Comparison of ENCODE assay signal across 18 mouse cellular contexts in genomic region chr14:34089796-34090195, GRCm38 (mm10). TPM values are rescaled to one million over a fixed set of nuclear protein-coding genes. Genes with fewer than 3 reads are reported as not detected.
"Had no signal": no experiment of that assay in that cellular context is flagged by ENCODE, and none has a peak within 500 bp of the region (broad histone marks: within the 10 kb centered on the region; RNA-seq: fewer than 3 reads in every experiment).

No protein-coding gene starts in this region.

- H3K27ac ChIP-seq: kidney, embryonic 15.5 days; left cerebral cortex, adult 2 months; limb, embryonic 12.5 days; liver, embryonic 13.5 days; lung, embryonic 15.5 days; neural tube, embryonic 13.5 days; stomach, embryonic 15.5 days had no signal

- H3K27me3 ChIP-seq: kidney, embryonic 15.5 days; liver, embryonic 13.5 days; lung, embryonic 15.5 days; neural tube, embryonic 13.5 days; stomach, embryonic 15.5 days had no signal

- DNase-seq: liver; liver, embryonic 13.5 days; liver, postnatal 0 days; midbrain, embryonic 14.5 days; right cerebral cortex, postnatal 14 days; thymus, adult 2 months; thymus, postnatal 25 days had no signal

- H3K9me3 ChIP-seq: kidney, embryonic 15.5 days; limb, embryonic 12.5 days; liver, embryonic 13.5 days; lung, embryonic 15.5 days; neural tube, embryonic 13.5 days; stomach, embryonic 15.5 days had no signal

- H3K36me3 ChIP-seq: kidney, embryonic 15.5 days; limb, embryonic 12.5 days; liver, embryonic 13.5 days; lung, embryonic 15.5 days; neural tube, embryonic 13.5 days; stomach, embryonic 15.5 days had no signal

- H3K4me3 ChIP-seq: kidney, embryonic 15.5 days; left cerebral cortex, adult 2 months; limb, embryonic 12.5 days; liver, embryonic 13.5 days; lung, embryonic 15.5 days; neural tube, embryonic 13.5 days; stomach, embryonic 15.5 days had no signal

- ATAC-seq: liver, postnatal 0 days had no signal

- H3K9ac ChIP-seq: kidney, embryonic 15.5 days; limb, embryonic 12.5 days; liver, embryonic 13.5 days; liver, postnatal 0 days; lung, embryonic 15.5 days; neural tube, embryonic 13.5 days; stomach, embryonic 15.5 days had no signal

- H3K4me1 ChIP-seq: kidney, embryonic 15.5 days; limb, embryonic 12.5 days; liver, embryonic 13.5 days; neural tube, embryonic 13.5 days; stomach, embryonic 15.5 days had no signal

- H3K4me2 ChIP-seq: kidney, embryonic 15.5 days; limb, embryonic 12.5 days; liver, embryonic 13.5 days; lung, embryonic 15.5 days; neural tube, embryonic 13.5 days; stomach, embryonic 15.5 days had no signal

RNA-seq across cellular contexts. Expression of gene Anxa8, which starts 4.0 kb away (rescaled TPM):
- polyA plus RNA-seq: midbrain, embryonic 14.5 days; neural tube, embryonic 13.5 days had no signal

RNA-seq across cellular contexts. Expression of gene A630023A22Rik, which starts 12.8 kb away (rescaled TPM):
- total RNA-seq: layer of hippocampus, postnatal 25 days; left cerebral cortex, adult 2 months; left cerebral cortex, postnatal 25 days; monocyte, adult 5-6 weeks had no signal
- polyA plus RNA-seq: limb, embryonic 12.5 days; liver, embryonic 13.5 days; liver, postnatal 0 days; lung, embryonic 15.5 days; midbrain, embryonic 14.5 days; neural tube, embryonic 13.5 days; spleen, adult 2 months; stomach, embryonic 15.5 days; thymus, adult 2 months had no signal

RNA-seq across cellular contexts. Expression of gene Antxrl, which starts 37.3 kb away (rescaled TPM):
- total RNA-seq: layer of hippocampus, postnatal 25 days; left cerebral cortex, adult 2 months; left cerebral cortex, postnatal 25 days; monocyte, adult 5-6 weeks had no signal
- polyA plus RNA-seq: kidney, embryonic 15.5 days; limb, embryonic 12.5 days; liver, embryonic 13.5 days; liver, postnatal 0 days; lung, embryonic 15.5 days; midbrain, embryonic 14.5 days; neural tube, embryonic 13.5 days; spleen, adult 2 months; stomach, embryonic 15.5 days; urinary bladder, adult 2 months had no signal
